Mouse (Mus musculus): ENCODE data around the gene Tas2r102.

The Tas2r102 gene

DNA sequence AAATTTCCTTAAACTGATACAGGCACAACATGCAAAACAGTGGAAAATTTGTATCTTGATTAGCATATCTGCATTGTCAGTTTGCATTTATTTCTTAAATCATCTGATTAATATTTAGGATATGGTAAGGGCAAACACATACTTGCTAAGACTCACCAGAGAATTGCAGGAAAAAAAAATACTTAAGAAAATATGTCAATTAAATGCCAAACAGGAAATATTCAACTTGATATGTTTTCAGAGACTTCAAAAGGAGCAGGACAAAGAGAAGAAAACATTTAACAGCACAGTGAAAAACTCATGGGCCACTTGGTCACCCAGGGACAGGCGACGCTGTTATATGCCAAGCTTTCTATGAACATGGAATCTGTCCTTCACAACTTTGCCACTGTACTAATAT lies at the start of gene Tas2r102:
Gene Tas2r102 (plus strand): TSS at position 301 of the 400 bp plus-strand sequence.
- no peak for DNase-seq

DNA sequence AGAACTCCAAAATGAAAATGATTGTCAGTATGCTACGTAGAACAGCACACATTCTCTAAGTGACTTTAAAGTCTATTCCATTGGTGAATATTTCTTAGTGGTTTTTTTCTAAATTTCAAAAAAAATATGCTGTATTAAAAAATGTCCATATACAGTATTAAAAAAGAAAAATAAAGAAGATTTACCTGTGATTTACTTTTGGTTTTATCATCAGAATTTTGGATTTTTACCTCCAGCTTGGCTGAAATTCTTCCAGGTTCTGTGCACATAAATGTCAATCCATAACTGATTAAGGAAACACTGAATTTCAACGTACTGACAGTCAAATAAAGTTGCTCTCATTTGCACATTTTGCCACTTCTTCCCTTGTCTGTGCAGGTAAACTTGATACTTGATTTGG lies 24.0 kb upstream of the Tas2r102 start, which contains the start of gene Tas2r115:
Gene Tas2r115 (minus strand): TSS at position 101 of the 400 bp plus-strand sequence.
- DNase-seq = no peak

DNA sequence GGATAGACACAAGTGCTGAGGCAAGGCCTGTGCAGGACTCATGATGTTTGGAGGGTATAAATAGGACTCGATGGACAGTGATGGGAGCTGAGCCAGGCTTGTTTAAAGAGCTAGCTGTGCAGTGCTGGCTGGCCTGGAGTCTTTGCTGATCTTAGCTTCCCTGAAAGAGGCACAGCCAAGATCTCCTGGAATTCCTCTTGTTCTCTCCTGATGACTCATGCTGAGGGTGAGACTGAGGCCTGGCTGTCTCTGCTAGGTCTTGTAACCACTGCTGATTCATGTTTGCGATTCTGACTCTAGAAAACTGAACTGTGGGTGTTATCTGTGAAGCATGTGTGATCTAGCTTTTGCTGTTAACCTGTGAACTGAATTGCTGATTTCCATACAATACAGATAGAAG lies 11.7 kb upstream of the Tas2r102 start:
- DNase-seq = no peak

- no peak for DNase-seq
These were observed 7.5 kb upstream of the Tas2r102 start, which contains the start of gene Tas2r124 for GRCm38 (mm10) chr6:132754430-132754829. TSS of gene Tas2r124 (plus strand) at chr6:132754730.

DNA sequence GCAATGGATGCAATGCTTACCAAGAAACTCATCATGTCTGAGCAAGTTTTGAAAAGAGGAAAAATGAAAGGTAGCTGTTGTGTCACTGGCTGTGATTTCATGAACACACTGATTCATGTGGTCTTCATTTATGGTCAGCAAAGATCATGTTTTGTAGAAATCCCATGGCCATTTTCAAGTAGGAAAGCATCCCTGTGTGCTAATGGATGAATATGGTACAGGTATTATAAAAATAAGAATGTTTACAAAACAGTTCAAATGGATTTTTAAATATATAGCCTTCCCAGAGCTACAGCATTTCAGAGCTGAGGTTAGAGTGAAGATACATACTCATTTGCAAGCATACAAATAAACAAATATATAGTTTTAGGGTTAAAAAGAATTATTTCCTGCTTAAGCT lies 16.1 kb downstream of the Tas2r102 start, which contains the start of gene Tas2r136:
Gene Tas2r136 (minus strand): TSS at position 101 of the 400 bp plus-strand sequence.
- no peak for DNase-seq

GRCm38 (mm10) chr6:132795393-132795792 lies 33.5 kb downstream of the Tas2r102 start:
- DNase-seq = no peak

DNA sequence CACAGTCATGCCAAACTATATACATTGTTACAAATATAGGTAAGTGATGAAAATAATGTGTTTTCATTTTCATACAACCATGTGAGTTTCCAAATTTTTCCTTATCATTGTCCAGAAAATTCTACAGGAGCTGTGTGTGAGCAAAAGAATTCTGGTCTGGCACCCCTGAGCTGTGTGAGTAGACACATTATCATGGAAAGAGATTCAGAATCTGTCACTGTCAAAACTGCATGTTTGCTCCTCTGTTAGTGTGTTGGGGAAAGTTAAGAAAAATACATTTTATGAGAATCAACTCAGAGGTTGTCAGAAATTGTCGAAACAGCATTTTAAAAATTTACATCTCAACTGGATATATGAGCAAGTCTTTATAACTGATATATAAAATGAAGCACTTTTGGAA lies 40.6 kb downstream of the Tas2r102 start, which contains the start of gene Tas2r117:
Gene Tas2r117 (plus strand): TSS at position 301 of the 400 bp plus-strand sequence.
- no peak for DNase-seq

Data from cerebellum, adult 11 months (tissue).